Mouse (Mus musculus): ENCODE data around the gene Prdm8. TPM values are rescaled to one million over a fixed set of nuclear protein-coding genes. Genes with fewer than 3 reads are reported as not detected.

Prdm8 gene
- 0.16 TPM for polyA plus RNA-seq (2014; fragmentation: Illumina TruSeq; extraction: RNeasy Lipid Tissue Mini Kit (QIAGEN cat#74804); ENCODE audit: low read depth, low replicate concordance)

DNA sequence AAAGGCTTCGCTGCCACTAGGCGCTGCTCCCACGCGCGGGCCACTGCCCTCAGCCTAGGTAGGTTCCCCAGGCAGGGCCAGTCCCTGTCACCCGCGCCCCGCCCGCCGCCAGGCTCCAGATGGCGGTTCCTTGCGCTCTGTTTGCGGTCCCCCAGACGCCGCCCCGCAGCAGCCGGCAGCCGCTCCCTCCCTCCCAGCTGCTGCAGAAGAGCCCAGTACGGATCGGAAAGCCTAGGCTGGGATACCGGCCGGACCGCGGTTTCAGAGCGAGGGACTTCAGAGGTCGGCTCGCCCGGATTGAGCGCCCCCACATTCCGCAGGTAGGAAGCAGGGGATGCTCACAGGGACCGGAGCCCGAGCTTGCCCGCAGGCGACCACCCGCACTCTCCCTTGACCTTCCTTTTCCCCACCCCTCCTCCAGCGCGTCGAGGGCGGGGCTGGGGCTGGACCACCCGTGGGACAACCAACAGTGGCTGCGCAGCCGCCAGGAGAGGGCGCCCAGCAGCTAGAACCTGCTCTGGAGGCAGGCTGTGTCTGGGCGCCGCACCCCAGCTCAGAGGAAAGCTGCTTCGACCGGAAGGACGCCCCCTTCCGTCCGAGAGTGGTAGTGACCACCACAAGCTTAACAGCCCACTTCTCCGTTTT, at the start of gene Prdm8:
TSS of gene Prdm8 (plus strand) at position 19 of the 645 bp plus-strand sequence.

Other genes starting within 250 kb of the Prdm8 start
- 69.3 TPM for gene Antxr2, start 136.2 kb upstream of the Prdm8 start, polyA plus RNA-seq (2014; fragmentation: Illumina TruSeq; extraction: RNeasy Lipid Tissue Mini Kit (QIAGEN cat#74804); ENCODE audit: low read depth, low replicate concordance)
- gene Fgf5, start 87.0 kb downstream of the Prdm8 start, polyA plus RNA-seq (2014; fragmentation: Illumina TruSeq; extraction: RNeasy Lipid Tissue Mini Kit (QIAGEN cat#74804); ENCODE audit: low read depth, low replicate concordance), result not detected
- not detected for gene Cfap299, start 162.1 kb downstream of the Prdm8 start, polyA plus RNA-seq (2014; fragmentation: Illumina TruSeq; extraction: RNeasy Lipid Tissue Mini Kit (QIAGEN cat#74804); ENCODE audit: low read depth, low replicate concordance)